9 mouse cellular contexts compared by ENCODE assay signal in the genomic region with DNA sequence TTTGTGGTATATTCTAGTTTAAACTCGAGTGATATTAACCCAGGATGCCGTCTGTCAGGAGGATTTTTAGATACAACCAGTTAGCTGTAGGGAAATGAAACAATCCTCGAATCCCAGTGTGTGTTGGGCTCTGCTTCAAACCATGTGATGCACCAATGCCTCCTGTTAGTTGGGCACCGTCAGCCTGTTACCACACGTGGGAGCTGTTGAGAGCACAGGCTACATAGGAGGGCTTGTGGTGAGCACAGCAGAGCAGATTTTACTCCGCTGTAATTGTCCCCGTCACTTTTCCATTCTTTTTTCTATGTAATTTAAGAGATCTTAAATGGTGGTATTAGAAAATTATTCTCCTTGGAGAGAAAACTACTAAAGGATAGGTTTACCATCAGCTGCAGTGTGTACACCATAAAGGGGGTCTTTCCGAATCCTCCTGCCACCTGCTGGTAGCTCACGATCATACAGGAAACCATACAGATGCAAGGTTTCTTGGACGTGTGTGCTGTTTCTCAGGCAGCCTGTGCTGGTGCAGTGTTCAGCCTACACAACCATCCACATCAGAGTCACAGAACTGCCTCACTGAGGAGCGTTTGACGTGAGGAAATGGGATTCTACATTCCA. TPM values are rescaled to one million over a fixed set of nuclear protein-coding genes. Genes with fewer than 3 reads are reported as not detected.
DNase-seq lines count a peak whose midpoint lies in the region; ATAC-seq lines count a peak whose summit lies in the region.
"Had no signal": no experiment of that assay in that cellular context is flagged by ENCODE, and none has a peak within 500 bp of the region (broad histone marks: within the 10 kb centered on the region; RNA-seq: fewer than 3 reads in every experiment).

No protein-coding gene starts in this region.

- H3K27me3 ChIP-seq in forebrain, embryonic 13.5 days: no peaks in the 10 kb centered on the region
- H3K27me3 ChIP-seq in forebrain, embryonic 12.5 days: no peaks in the 10 kb centered on the region
- H3K27me3 ChIP-seq in forebrain, embryonic 14.5 days (replicated peaks; ENCODE audit: control insufficient read depth, insufficient read depth, low read length): no peaks in the 10 kb centered on the region
- no peaks in the 10 kb centered on the region for H3K27me3 ChIP-seq in midbrain, embryonic 11.5 days (ENCODE audit: control insufficient read depth, insufficient read depth, low read length)
- H3K27me3 ChIP-seq: megakaryocyte, embryonic 14.5 days had no signal

- H3K9me3 ChIP-seq in forebrain, embryonic 13.5 days (replicated peaks): no peaks in the 10 kb centered on the region
- H3K9me3 ChIP-seq in forebrain, embryonic 12.5 days: no peaks in the 10 kb centered on the region
- no peaks in the 10 kb centered on the region for H3K9me3 ChIP-seq in forebrain, embryonic 14.5 days (replicated peaks; ENCODE audit: control insufficient read depth, low read length)
- no peaks in the 10 kb centered on the region for H3K9me3 ChIP-seq in midbrain, embryonic 11.5 days (ENCODE audit: control insufficient read depth, low read length)
- H3K9me3 ChIP-seq: megakaryocyte, embryonic 14.5 days had no signal

- no peak overlapping the region for H3K9ac ChIP-seq in forebrain, embryonic 13.5 days
- H3K9ac ChIP-seq in forebrain, embryonic 12.5 days: no peak overlapping the region
- H3K9ac ChIP-seq in forebrain, embryonic 14.5 days (ENCODE audit: low read length): no peak overlapping the region
- no peak overlapping the region for H3K9ac ChIP-seq in midbrain, embryonic 11.5 days (ENCODE audit: low read length)

- H3K4me3 ChIP-seq in forebrain, embryonic 13.5 days: no peak overlapping the region
- no peak overlapping the region for H3K4me3 ChIP-seq in forebrain, embryonic 12.5 days (replicated peaks)
- no peak overlapping the region for H3K4me3 ChIP-seq in forebrain, embryonic 14.5 days (ENCODE audit: low read depth, low read length)
- no peak overlapping the region for H3K4me3 ChIP-seq in midbrain, embryonic 11.5 days (ENCODE audit: low read depth, low read length)
- H3K4me3 ChIP-seq: megakaryocyte, embryonic 14.5 days had no signal

- intact Hi-C loops in gastrocnemius, postnatal 14 days (cut with DNase I; ENCODE audit: low total_unique reads): no loop called here

- no peak overlapping the region for H3K4me2 ChIP-seq in forebrain, embryonic 13.5 days
- H3K4me2 ChIP-seq in forebrain, embryonic 12.5 days: no peak overlapping the region
- no peak overlapping the region for H3K4me2 ChIP-seq in forebrain, embryonic 14.5 days (ENCODE audit: low read length)
- no peak overlapping the region for H3K4me2 ChIP-seq in midbrain, embryonic 11.5 days

- DNase-seq in 3T3-L1 (ENCODE audit: low read depth, low spot score) (peak; percentile 42), WW6 (ENCODE audit: low read depth, low spot score) (peak; percentile 29)
- peak; percentile 61 for DNase-seq in forebrain, embryonic 14.5 days (ENCODE audit: low spot score)
- peak; percentile 45 to 55 for DNase-seq in kidney, postnatal 36 days
- peak; percentile 89 for DNase-seq in midbrain, embryonic 11.5 days (ENCODE audit: low spot score, missing footprints)
- no peak for DNase-seq in gastrocnemius, postnatal 14 days

- WGBS in forebrain, embryonic 13.5 days: 61% methylated on average over 12 of the region's 12 CpGs
- WGBS in forebrain, embryonic 12.5 days: 65% methylated on average over 12 of the region's 12 CpGs
- WGBS in forebrain, embryonic 14.5 days: 60% methylated on average over 12 of the region's 12 CpGs
- WGBS in midbrain, embryonic 11.5 days: 64% methylated on average over 12 of the region's 12 CpGs

- ATAC-seq in forebrain, embryonic 13.5 days: peak; percentile 81
- no peak for ATAC-seq in forebrain, embryonic 12.5 days (ENCODE audit: low FRiP score)
- ATAC-seq in forebrain, embryonic 14.5 days: peak; percentile 86; the same call in 1 of the 2 replicates
- peak; percentile 54; the same call in 1 of the 2 replicates for ATAC-seq in midbrain, embryonic 11.5 days (ENCODE audit: low FRiP score)

- no peaks in the 10 kb centered on the region for H3K4me1 ChIP-seq in forebrain, embryonic 13.5 days
- H3K4me1 ChIP-seq in forebrain, embryonic 12.5 days: no peaks in the 10 kb centered on the region
- H3K4me1 ChIP-seq in forebrain, embryonic 14.5 days (ENCODE audit: control insufficient read depth, insufficient read depth, low read length): no peaks in the 10 kb centered on the region
- no peaks in the 10 kb centered on the region for H3K4me1 ChIP-seq in midbrain, embryonic 11.5 days (ENCODE audit: control insufficient read depth, insufficient read depth, low read length)

- H3K36me3 ChIP-seq in forebrain, embryonic 13.5 days (ENCODE audit: poor library complexity, severe bottlenecking): peaks cover 78% of the 10 kb centered on the region
- H3K36me3 ChIP-seq in forebrain, embryonic 12.5 days (replicated peaks): peaks cover 80% of the 10 kb centered on the region
- H3K36me3 ChIP-seq in forebrain, embryonic 14.5 days (ENCODE audit: control insufficient read depth, insufficient read depth, low read length): peaks cover 79% of the 10 kb centered on the region
- H3K36me3 ChIP-seq in midbrain, embryonic 11.5 days (ENCODE audit: control insufficient read depth, insufficient read depth, low read length): peaks cover 18% of the 10 kb centered on the region; the same call in 1 of the 2 replicates

- no peak overlapping the region; the same call in 1 of the 2 replicates for H3K27ac ChIP-seq in forebrain, embryonic 13.5 days
- H3K27ac ChIP-seq in forebrain, embryonic 12.5 days: no peak overlapping the region
- no peak overlapping the region; the same call in 1 of the 2 replicates for H3K27ac ChIP-seq in forebrain, embryonic 14.5 days (ENCODE audit: low read depth, low read length)
- H3K27ac ChIP-seq in midbrain, embryonic 11.5 days (ENCODE audit: low read depth, low read length): no peak overlapping the region

RNA-seq across cellular contexts. Expression of a gene that starts 38.0 kb away (rescaled TPM):
- not detected in 2 replicates for polyA plus RNA-seq in forebrain, embryonic 13.5 days (2015; fragmentation: Nextera tagmentation; extraction: Ambion mirVana)
- not detected in 2 replicates for polyA plus RNA-seq in forebrain, embryonic 12.5 days (2016; fragmentation: Nextera tagmentation; extraction: Ambion mirVana)
- 0.41 TPM in 1 of 2 replicates, not detected in the other for polyA plus RNA-seq in forebrain, embryonic 14.5 days (2014; fragmentation: Nextera tagmentation; extraction: Ambion mirVana)
- polyA plus RNA-seq in midbrain, embryonic 11.5 days (2014; fragmentation: Nextera tagmentation; extraction: Ambion mirVana): not detected in 2 replicates
- not detected for total RNA-seq in gastrocnemius, postnatal 14 days (2021)

RNA-seq across cellular contexts. Expression of a gene that starts 57.4 kb away (rescaled TPM):
- 51.1 and 52.0 TPM in 2 replicates for polyA plus RNA-seq in forebrain, embryonic 13.5 days (2015; fragmentation: Nextera tagmentation; extraction: Ambion mirVana)
- polyA plus RNA-seq in forebrain, embryonic 12.5 days (2016; fragmentation: Nextera tagmentation; extraction: Ambion mirVana): 41.1 and 41.5 TPM in 2 replicates
- polyA plus RNA-seq in forebrain, embryonic 14.5 days (2014; fragmentation: Nextera tagmentation; extraction: Ambion mirVana): 34.1 and 48.5 TPM in 2 replicates
- 34.5 and 35.2 TPM in 2 replicates for polyA plus RNA-seq in midbrain, embryonic 11.5 days (2014; fragmentation: Nextera tagmentation; extraction: Ambion mirVana)
- 1 to 10 TPM; 8.4 to 8.5 TPM for total RNA-seq in gastrocnemius, postnatal 14 days (2021)
